Mouse (Mus musculus) olfactory bulb, adult 2 months (tissue): ENCODE measurements around the gene Gda. TPM values are rescaled to one million over a fixed set of nuclear protein-coding genes. Genes with fewer than 3 reads are reported as not detected.

Experiments
- H3K27ac ChIP-seq: fragments of 200-500 bp; 2 replicates; pipeline ENCODE4 v1.5.1; 2012; ENCODE audit warnings: low read depth, low read length; ENCODE audit not compliant: insufficient read depth
- H3K4me1 ChIP-seq: fragments of 200-500 bp; 2 replicates; pipeline ENCODE4 v1.6.1; 2012; ENCODE audit warnings: low read length; ENCODE audit not compliant: control insufficient read depth, insufficient read depth
- H3K4me3 ChIP-seq: fragments of 200-500 bp; 2 replicates; pipeline ENCODE4 v1.5.1; 2012; ENCODE audit warnings: mild to moderate bottlenecking, low read depth, low read length, moderate library complexity; ENCODE audit not compliant: insufficient read depth
- CTCF ChIP-seq: fragments of 200-500 bp; IDR thresholded peaks from 2 replicates; pipeline ENCODE4 v1.5.1; 2012; ENCODE audit warnings: low read depth, mild to moderate bottlenecking, low read length, moderate library complexity; ENCODE audit not compliant: insufficient read depth
- POLR2A ChIP-seq: fragments of 200-500 bp; IDR thresholded peaks from 2 replicates; pipeline ENCODE4 v1.6.1; 2012; ENCODE audit warnings: mild to moderate bottlenecking, low read depth, low read length, moderate library complexity; ENCODE audit not compliant: insufficient read depth
- WGBS: fragments of 180-500 bp; shearing (Covaris S2); methylation state at CpG from one replicate; pipeline ENCODE4 v1.1.7; 2018; 5-methylcytosine and 5-hydroxymethylcytosine counted together
- polyA plus RNA-seq: library from polyadenylated mRNA; stranded (reverse); fragments of >200 nt; gene quantifications from 2 replicates; pipeline ENCODE4 v1.2.4, GENCODE M21; 2012; ENCODE audit warnings: low replicate concordance; ENCODE audit not compliant: missing spikeins, insufficient read depth, insufficient read length

The Gda gene
- polyA plus RNA-seq, 1 experiment, result 178 TPM

- 29% methylated on average over 4 of the region's 4 CpGs for WGBS
- Histone ChIP-seq H3K4me1 (peaks cover 7% of the 10 kb centered on the region), H3K27ac (no peak overlapping the region), H3K4me3 (no peak overlapping the region)
- TF ChIP-seq CTCF (no peak), POLR2A (no peak)
Observed at GRCm38 (mm10) chr19:21425391-21425790, 47.9 kb downstream of the Gda start.

DNA sequence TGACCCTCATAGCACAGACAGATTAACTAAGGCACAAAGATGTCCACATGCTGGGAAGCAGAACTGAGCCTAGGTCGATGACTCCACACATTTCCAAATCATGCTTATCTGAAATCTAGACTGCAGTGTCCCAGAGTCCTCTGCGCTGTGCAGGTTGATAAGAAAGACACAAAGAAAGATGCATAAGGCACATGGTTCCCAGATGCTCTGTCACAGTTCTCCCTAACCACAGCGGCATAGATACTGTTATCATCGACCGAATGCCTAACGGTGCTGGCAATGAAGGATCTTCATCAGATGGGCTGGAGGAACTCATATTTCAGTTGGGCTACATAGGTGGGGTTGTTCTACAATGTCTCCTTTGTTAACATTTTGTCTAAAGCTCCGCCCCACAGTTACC lies 49.5 kb downstream of the Gda start:
- Histone ChIP-seq H3K4me1 (peaks cover 7% of the 10 kb centered on the region), H3K27ac (no peak overlapping the region), H3K4me3 (no peak overlapping the region)
- TF ChIP-seq CTCF (no peak), POLR2A (no peak)
- WGBS, result 85% methylated on average over 7 of the region's 7 CpGs

DNA sequence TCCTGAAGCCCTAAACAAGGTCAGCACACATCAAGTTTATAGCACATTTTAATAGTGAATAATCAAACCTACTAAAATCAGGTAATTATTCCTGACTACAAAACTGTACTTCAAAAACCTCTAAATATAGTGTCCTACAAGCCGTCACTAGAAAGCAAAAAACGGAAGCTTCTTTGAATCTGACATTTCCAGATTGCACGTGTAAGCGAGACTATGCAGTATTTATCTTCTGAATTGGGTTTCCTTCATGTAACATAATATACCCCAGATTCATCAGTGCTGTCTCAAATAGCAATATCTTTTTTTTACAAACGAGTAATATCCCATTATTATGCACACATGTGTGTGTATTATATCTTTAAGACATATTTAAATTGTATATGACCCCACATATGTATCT lies 54.8 kb downstream of the Gda start:
- WGBS, result 69% methylated on average over 5 of the region's 5 CpGs
- Histone ChIP-seq H3K4me1 (peaks cover 4% of the 10 kb centered on the region), H3K4me3 (no peak overlapping the region), H3K27ac (no peak overlapping the region)
- TF ChIP-seq CTCF, result no peak
- no peak for TF ChIP-seq POLR2A

DNA sequence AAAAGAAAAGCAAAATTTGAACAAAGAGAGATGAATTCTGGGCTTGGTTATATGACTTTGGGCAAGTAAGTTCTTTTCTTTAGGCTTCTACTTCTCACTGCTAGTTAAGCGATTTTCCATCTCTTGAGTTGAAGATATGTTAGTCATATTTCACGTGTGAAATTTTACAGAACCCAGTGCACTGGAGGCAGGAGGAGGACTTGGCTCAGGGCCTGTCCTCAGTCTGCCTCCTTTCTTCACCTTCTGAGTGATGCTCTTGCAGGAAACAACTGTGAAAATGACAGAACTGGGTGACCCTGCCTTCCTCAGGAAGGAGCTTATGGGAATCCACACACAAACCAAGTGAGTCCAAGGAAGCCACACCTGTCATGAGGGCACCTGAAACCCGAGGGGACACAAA lies 57.9 kb downstream of the Gda start:
- Histone ChIP-seq H3K4me1 (peaks cover 4% of the 10 kb centered on the region), H3K4me3 (no peak overlapping the region), H3K27ac (peak overlapping the region; percentile 36)
- WGBS, result 60% methylated on average over 3 of the region's 3 CpGs
- no peak for TF ChIP-seq POLR2A
- no peak for TF ChIP-seq CTCF

GRCm38 (mm10) chr19:21409178-21409577 lies 64.1 kb downstream of the Gda start:
- TF ChIP-seq POLR2A (no peak), CTCF (no peak)
- H3K27ac ChIP-seq, result no peak overlapping the region
- H3K4me1 ChIP-seq, result no peaks in the 10 kb centered on the region
- H3K4me3 ChIP-seq, result no peak overlapping the region
- WGBS, result 96% methylated on average over 4 of the region's 4 CpGs

GRCm38 (mm10) chr19:21407363-21407762 lies 65.9 kb downstream of the Gda start:
- Histone ChIP-seq H3K4me1 (no peaks in the 10 kb centered on the region), H3K27ac (no peak overlapping the region), H3K4me3 (no peak overlapping the region)
- TF ChIP-seq CTCF, result no peak
- TF ChIP-seq POLR2A, result no peak
- WGBS, result 93% methylated on average over 1 of the region's 1 CpGs

GRCm38 (mm10) chr19:21397994-21398393 lies 75.3 kb downstream of the Gda start:
- TF ChIP-seq CTCF (no peak), POLR2A (no peak)
- Histone ChIP-seq H3K4me3 (no peak overlapping the region), H3K4me1 (no peaks in the 10 kb centered on the region), H3K27ac (no peak overlapping the region)

DNA sequence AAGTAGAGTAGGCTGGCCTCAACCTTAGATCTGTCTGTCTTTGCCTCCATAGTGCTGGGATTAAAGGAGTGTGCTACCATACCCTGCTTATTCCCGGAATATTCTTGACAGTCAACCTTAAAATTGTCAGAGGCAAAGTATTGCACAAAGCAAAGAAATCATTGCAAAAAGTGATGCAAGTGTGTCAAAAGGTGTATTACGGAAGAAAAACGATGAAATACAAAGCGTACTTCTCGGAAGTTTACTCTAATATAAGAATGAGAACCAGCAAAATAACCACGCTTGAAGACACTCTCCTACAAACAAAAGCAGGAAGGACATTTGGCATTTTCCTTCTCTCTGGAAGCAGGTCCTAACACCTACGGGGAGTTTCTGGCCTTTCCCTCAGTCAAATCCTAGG lies 76.9 kb downstream of the Gda start:
- H3K4me1 ChIP-seq, result no peaks in the 10 kb centered on the region
- no peak for TF ChIP-seq CTCF
- TF ChIP-seq POLR2A, result no peak
- no peak overlapping the region for H3K4me3 ChIP-seq
- WGBS, result 95% methylated on average over 7 of the region's 7 CpGs
- H3K27ac ChIP-seq, result no peak overlapping the region

DNA sequence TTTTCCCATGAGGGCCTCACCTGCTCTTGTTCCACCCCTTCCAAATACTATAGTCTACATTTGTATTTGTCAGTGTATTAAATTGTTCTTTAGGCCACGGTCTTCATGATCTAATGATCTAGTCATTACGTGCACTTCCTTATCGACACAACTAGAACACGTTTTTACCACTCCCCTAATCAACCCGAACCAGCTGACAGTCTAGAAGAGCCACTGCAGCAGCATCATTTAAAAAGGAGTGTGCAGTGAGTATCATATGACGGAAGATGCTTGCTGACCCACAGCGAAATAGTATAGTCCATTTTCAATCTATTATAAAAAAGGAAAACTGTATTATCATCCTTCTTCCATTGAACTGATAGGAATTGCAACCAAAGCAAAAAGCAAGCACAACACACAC lies 82.3 kb downstream of the Gda start:
- no peak overlapping the region for H3K4me3 ChIP-seq
- TF ChIP-seq CTCF (no peak), POLR2A (no peak)
- H3K27ac ChIP-seq, result no peak overlapping the region
- H3K4me1 ChIP-seq, result no peaks in the 10 kb centered on the region
- WGBS, result 92% methylated on average over 7 of the region's 7 CpGs

DNA sequence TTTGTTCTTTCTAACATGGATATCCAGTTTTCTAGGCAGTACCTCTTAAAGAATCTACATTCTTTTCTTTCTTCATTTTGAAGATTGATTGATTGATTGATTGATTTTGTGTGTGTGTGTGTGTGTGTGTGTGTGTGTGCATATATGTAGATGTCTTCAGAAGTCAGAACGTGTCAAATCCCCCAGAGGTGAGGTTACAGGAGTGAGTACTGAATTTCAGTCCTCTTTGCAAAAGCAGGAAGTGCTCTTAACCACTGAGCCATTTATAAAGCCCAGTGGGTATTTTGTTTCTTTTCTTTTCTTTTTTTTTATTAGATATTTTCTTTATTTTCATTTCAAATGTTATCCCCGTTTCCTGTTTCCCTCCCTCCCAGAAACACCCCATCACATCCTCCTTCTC lies 86.4 kb downstream of the Gda start:
- WGBS, result 62% methylated on average over 2 of the region's 2 CpGs
- Histone ChIP-seq H3K27ac (no peak overlapping the region), H3K4me3 (no peak overlapping the region)

More for the DNA sequence above, 86.4 kb downstream of the Gda start:
- TF ChIP-seq CTCF, result no peak
- TF ChIP-seq POLR2A, result no peak
- H3K4me1 ChIP-seq, result no peaks in the 10 kb centered on the region
